Mouse (Mus musculus) heart, adult 11 months (tissue): Measurements from ENCODE around the gene Fmn2.

Source experiments
- DNase-seq: peaks from one replicate; pipeline ENCODE4 v3.0.0; 2022

Fmn2 gene

DNA sequence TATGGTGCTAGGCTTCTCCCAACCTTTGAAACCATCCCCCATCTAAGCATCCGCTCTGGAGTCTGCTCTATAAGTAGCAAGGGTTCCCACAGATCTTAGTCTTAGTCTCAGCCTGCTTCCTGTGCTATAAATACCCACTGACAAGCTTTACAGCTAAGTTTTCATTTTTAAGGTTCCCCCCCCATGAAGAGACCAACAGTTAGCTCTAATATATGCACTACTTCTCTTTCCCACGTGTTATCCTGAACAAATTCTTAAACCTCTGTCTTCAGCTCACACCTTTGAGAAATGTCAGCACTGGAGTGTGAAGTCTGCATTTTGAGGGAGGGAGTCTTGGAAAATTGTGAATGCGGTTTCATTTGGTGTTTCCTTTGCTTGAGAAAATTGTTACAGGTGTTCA is 56.2 kb downstream of the Fmn2 start:
- no peak for DNase-seq

GRCm38 (mm10) chr1:174558488-174558887 is 56.9 kb downstream of the Fmn2 start:
- peak; percentile 68 for DNase-seq

- DNase-seq = no peak
These were observed 62.9 kb downstream of the Fmn2 start for GRCm38 (mm10) chr1:174564561-174564960.

GRCm38 (mm10) chr1:174568609-174569008 is 67.0 kb downstream of the Fmn2 start:
- DNase-seq = peak; percentile 10

GRCm38 (mm10) chr1:174592420-174592980 is 90.9 kb downstream of the Fmn2 start:
- no peak for DNase-seq

GRCm38 (mm10) chr1:174594989-174595388 is 93.4 kb downstream of the Fmn2 start:
- peak; percentile 51 for DNase-seq

DNA sequence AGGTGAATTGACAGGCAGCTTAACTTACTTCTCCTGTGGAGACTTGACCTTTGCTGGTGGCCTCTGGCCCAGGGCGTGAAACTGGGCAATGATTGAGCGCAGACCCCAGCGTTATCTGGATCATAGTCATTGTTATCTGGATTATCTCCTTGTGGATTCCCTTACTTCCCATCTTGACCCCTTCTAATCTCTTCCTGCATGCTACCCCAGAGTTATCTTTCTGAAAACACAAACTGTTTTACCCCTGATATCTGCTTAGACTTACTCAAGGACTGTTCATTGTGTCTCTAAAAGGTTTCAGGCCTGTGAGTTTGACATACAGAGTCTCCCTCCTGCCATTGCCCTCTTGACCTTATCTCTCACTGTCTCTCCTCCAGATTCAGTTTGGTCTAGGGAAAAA is 95.9 kb downstream of the Fmn2 start:
- DNase-seq = peak; percentile 51

- DNase-seq = no peak
These were observed 96.6 kb downstream of the Fmn2 start for GRCm38 (mm10) chr1:174598226-174598625.

GRCm38 (mm10) chr1:174600041-174600440 is 98.4 kb downstream of the Fmn2 start:
- peak; percentile 37 for DNase-seq

- DNase-seq = no peak
These were observed 99.0 kb downstream of the Fmn2 start for GRCm38 (mm10) chr1:174600620-174601019.

DNA sequence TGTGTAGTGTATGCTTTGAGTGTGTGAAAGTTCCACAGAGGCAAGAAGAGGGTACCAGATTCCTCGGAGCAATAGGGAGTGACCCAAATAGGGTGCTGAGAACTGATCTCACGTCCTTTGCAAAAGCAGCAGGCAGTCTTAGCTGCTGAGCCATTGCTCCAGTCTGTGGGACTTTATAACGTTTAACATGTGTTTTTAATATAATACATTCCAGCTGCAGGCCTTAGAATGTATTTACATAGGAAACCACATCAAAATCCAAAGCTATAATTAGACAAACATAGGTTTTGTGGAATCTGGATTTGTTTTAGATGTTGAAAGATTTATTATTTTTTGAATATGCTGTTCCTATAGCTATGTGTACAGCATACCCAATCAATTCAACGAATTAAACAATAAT is 115.7 kb downstream of the Fmn2 start:
- no peak for DNase-seq

- DNase-seq = no peak
These were observed 119.9 kb downstream of the Fmn2 start for GRCm38 (mm10) chr1:174621512-174621911.

DNA sequence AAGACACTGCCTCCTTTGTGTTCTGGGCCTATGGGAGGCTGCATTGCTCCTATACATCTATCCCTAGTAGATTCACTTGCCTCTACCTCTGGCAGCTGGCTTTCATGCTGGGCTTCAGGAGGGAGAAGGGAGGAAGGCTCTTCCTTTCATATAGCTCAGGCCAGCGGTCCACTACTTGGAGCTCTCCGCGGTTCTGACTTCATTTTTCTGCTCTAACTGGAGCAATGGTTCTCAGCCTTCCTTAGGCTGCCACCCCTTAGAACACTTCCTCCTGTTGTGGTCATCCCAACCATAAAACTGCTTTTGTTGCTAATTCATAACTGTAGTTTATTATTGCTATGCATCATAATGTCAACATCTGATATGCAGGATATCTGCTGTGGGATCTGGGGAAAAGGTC is 121.4 kb downstream of the Fmn2 start:
- no peak for DNase-seq

DNA sequence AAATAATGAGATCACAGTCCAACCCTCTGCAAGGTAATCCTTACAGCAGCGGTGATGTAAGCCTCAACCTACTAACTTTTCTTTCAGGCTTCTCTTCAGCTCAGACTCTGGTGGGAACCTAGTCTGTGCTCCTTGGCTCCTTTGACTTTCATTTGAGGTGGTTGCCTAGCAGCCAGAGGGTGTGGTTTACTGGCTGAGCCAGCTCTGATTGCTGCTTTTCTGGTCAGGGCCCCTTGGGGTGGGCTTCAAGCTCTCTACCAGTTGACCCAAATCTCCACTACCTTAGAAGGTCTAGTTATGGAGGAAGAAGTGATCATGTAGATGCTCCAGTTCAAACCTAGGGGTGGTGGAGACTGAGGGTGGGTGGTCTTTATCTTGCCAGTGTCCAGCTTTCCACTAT is 128.4 kb downstream of the Fmn2 start:
- DNase-seq = no peak

GRCm38 (mm10) chr1:174636291-174636690 is 134.7 kb downstream of the Fmn2 start:
- no peak for DNase-seq

GRCm38 (mm10) chr1:174637564-174638085 is 136.0 kb downstream of the Fmn2 start:
- no peak for DNase-seq

DNA sequence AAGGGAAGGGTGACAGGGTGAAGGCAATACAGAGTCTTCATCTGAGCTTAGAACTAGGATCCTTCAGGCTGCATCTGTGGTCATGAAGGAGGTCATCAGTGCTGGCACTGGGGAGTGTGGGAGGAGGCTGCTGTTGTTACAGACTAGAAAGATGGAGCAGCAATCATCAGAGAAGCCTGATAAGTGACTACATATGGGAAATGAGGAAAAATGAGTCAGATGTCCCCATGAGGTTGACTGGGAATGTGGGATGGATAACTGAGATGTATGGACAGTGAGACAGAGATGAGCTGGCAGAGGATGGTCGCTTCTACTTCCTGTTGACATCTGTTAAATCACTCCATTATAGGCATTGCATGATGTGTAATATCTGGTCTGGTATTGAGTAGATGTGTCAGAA is 139.3 kb downstream of the Fmn2 start:
- DNase-seq = no peak

GRCm38 (mm10) chr1:174643431-174644010 is 141.9 kb downstream of the Fmn2 start:
- DNase-seq = no peak

- no peak for DNase-seq
These were observed 147.8 kb downstream of the Fmn2 start for GRCm38 (mm10) chr1:174649421-174649826.

DNA sequence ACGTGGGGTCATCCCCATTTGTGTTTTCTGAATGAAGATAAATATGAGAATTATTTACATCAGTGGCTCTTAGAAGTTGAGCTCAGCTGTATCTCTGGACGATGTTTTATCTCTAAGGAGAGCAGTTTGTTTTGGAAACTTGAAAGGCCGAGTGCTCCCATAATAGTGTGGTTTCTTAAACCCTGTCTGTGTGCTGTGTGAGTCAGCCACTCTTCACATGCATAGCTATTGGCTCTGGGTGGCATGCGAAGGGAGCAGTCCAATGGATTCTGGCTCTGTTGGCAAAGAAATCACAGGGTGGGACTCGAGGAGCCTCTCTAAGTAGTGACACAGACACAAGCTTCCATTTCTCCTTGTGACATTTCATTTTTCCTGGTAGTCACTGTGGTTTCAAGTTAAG is 152.9 kb downstream of the Fmn2 start:
- DNase-seq = no peak

DNA sequence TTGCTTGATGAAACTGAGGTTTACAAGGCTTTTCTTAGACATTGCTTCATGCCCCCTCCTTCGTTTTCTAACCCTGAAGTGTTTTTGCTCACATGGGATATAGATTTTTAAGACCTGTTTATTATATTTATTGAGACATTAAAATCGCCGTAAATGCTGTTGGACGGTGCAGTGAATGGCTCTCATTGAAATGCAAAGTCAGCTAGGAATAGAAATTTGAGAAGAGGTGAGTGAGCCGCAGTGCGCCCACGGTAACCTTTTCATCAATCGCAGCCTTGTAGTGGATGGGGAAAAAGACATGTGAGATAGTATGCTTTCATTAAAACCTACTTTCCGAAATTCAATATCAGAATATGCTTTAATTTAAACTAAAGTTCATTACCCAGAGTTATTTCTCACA is 153.7 kb downstream of the Fmn2 start:
- DNase-seq = no peak

DNA sequence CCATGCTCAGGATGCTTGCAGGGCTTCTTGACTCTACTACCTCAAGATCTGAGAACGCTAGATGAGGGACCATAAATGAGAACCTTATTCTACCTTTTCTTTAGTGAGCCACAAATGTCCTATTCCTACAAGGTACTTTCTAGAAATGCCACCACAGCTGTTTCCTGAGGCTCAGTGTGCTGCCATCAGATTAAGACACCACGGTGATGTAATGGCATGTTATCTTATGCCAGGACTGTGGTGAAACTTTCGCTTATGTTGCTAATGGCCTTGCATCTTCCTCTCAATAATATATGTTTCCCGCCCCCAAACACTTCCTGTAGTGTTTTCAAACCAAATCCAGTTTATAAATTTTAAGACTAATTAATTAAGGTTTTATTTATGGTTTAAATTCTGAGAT is 154.9 kb downstream of the Fmn2 start:
- no peak for DNase-seq

DNA sequence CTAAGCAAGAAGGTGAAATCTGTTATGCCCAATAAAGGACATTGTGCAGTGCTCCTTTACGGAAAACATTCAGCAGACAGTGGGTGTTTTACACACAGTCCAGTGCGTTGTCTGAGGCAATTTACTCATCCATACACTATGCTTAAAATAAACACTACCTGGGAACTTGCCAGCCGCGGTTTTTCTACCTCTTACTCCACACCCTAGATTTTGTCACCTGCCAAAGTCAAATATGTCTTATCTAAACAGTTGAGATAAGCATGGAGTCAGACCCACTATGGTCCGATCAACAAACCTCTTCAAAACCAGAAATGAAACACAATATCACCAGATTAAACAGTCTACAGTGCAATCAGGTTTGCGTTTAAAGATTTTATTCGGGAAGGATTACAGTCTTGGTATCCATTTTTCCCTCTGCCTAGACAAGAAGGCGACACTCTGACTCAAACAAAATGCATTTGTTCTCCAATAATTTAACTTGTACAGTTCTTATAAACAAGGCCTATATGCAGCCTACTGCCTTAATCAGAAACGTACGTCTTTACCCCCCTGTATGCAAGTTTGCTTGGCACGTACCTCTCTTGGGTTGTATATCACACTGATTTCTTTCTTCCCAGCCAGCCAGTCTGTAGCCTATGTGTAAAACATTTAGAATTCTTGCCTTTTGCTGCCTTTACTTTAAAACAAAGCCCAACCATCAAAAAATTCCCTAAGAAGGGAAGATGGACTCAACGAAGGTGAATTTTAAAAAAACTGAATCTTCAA is 158.0 kb downstream of the Fmn2 start:
- no peak for DNase-seq

GRCm38 (mm10) chr1:174665116-174665515 is 163.5 kb downstream of the Fmn2 start:
- no peak for DNase-seq
